Mouse (Mus musculus): ENCODE results near the gene H2-Q4.
"Not testable (repeated sequence)": the region's sequence is repeated elsewhere in the genome, so short reads cannot be mapped to it uniquely, and the experiment has no call there.

The H2-Q4 gene

GRCm38 (mm10) chr17:35421331-35421730 is 41.9 kb downstream of the H2-Q4 start:
- not testable (repeated sequence) for DNase-seq

DNA sequence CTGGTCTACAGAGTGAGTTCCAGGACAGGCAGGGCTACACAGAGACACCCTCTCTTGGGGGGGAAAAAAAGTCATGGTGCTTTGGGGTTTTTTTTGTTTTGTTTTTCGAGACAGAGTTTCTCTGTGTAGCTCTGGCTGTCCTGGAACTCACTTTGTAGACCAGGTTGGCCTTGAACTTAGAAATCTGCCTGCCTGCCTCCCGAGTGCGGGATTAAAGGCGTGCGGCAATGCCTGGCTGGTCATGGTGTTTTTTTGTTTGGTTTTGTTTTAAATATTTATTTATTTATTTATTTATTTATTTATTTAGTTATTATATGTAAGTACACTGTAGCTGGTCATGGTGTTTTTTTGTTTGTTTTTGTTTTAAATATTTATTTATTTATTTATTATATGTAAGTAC is 42.9 kb downstream of the H2-Q4 start:
- not testable (repeated sequence) for DNase-seq

DNA sequence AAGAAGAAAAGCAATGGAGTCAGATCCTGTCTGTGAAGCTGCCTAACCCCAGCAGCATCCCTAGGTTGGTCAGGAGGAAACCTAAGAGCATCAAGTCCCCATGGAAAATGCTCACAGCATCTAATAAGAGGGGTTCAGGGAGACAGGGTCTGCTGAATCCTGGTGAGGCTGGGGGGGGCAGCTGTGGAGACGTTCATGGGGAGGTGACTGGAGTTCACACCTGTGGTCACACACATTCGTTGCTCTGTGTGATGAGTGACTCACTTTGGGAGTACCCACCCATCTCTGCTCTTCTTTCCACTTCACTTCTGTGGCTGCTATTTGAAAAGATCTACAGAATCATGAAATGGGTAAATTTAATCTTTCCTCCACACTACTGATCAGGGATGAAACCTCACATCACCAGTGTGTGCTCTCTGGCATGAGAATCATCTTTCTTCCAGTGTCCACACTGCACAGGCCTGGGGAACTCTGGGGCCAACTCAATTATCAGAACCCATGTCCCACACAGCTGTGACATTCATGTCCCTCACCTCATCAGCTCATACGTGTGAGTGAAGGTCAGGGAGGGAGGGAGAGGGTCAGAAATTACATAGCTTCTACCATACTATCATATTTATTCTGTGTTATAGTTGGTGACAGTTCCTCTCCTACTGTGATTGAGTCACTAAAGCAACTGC is 43.9 kb downstream of the H2-Q4 start:
- DNase-seq: peak in 1 of 2 experiments; percentile 2

GRCm38 (mm10) chr17:35424106-35424505 is 44.7 kb downstream of the H2-Q4 start:
- DNase-seq: not testable (repeated sequence)

DNA sequence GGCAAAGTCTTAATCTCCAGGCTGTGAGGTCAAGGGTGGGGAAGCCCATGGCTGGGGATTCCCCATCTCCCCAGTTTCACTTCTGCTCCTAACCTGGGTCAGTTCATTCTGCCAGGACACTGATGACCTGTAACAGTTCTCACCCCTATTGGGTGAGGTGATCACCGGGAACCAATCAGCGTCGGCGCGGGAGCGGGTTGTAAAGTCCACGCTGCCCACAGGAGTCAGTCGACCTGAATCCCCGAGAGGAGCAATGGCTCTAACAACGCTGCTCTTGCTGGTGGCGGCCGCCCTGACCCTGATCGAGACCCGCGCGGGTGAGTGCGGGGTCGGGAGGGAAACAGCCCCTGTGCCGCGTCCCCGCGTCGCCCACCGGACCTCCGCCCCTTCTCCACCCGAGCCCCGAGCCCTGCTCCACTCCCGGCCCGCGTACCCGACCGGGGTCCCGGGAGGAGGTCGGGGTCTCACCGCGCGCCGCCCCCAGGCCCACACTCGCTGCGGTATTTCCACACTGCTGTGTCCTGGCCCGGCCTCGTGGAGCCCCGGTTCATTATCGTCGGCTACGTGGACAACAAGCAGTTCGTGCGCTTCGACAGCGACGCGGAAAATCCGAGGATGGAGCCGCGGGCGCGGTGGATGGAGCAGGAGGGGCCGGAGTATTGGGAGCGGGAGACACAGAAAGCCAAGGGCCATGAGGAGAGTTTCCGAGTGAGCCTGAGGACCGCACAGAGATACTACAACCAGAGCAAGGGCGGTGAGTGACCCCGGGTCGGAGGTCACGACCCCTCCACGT is 45.4 kb downstream of the H2-Q4 start, which contains the start of gene H2-Q6:
H2-Q6 (plus strand) TSS at position 227 of the 793 bp plus-strand sequence.
- peak; percentile 88 to 89 for DNase-seq

DNA sequence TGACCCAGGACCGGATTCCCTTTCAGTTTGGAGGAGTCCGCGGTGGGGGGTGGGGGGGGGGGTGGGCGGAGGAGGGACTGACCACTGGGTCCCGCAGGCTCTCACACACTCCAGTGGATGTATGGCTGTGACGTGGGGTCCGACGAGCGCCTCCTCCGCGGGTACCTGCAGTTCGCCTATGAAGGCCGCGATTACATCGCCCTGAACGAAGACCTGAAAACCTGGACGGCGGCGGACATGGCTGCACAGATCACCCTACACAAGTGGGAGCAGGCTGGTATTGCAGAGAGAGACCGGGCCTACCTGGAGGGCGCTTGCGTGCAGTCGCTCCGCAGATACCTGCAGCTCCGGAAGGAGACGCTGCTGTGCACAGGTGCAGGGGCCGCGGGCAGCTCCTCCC is 46.1 kb downstream of the H2-Q4 start:
- DNase-seq: peak in 1 of 2 experiments; percentile 28

GRCm38 (mm10) chr17:35428883-35429282 is 49.5 kb downstream of the H2-Q4 start:
- not testable (repeated sequence) for DNase-seq

GRCm38 (mm10) chr17:35430671-35431070 is 51.3 kb downstream of the H2-Q4 start:
- DNase-seq: not testable (repeated sequence)

DNA sequence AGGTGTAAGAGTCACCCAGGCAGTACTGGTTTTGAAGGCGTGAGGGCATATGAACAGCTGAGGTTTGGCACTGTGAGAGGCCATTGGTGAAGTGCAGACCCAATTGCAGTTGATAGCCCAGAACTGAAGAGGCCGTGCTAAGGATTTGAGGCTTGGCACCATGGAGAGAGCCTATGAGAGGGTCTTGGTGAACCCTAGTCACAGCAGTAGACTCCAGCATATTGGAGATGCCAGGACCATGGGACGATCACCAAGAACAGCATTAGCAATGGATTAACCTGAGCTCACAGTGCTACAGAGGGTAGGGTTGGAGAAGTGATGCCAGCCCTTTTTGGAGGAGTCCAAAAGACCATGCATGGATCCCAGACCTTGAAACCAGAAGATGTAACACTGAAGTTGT is 52.8 kb downstream of the H2-Q4 start:
- DNase-seq: not testable (repeated sequence)

- not testable (repeated sequence) for DNase-seq
These were observed 55.4 kb downstream of the H2-Q4 start for GRCm38 (mm10) chr17:35434836-35435235.

All from lung, adult 18-20 months (tissue).